Mouse (Mus musculus) bone marrow macrophage, adult 2 months (primary cell): Measurements from ENCODE around the gene Nphs1.

ENCODE experiments used
- CTCF ChIP-seq: IDR thresholded peaks from 2 replicates; pipeline ENCODE4 v1.5.1; 2012; ENCODE audit warnings: low read depth, mild to moderate bottlenecking, low read length, moderate library complexity
- POLR2A ChIP-seq: IDR thresholded peaks from 2 replicates; pipeline ENCODE4 v1.6.1; 2012; ENCODE audit warnings: mild to moderate bottlenecking, low read depth, low read length, borderline replicate concordance

- TF ChIP-seq POLR2A (no peak), CTCF (peak; percentile 83)
Measured at GRCm38 (mm10) chr7:30492765-30493164, 34.6 kb downstream of the Nphs1 start.
